Mouse (Mus musculus): ENCODE results near the gene Ano6. TPM values are rescaled to one million over a fixed set of nuclear protein-coding genes. Genes with fewer than 3 reads are reported as not detected.

Gene Ano6
- total RNA-seq, 2 experiments from 2014 or later = 39.0 to 46.7 TPM

GRCm38 (mm10) chr15:95920047-95920446 is 129.4 kb downstream of the Ano6 start:
- no peak for ATAC-seq (ENCODE audit: poor library complexity, severe bottlenecking)

- ATAC-seq (ENCODE audit: poor library complexity, severe bottlenecking) = no peak
These were observed 130.4 kb downstream of the Ano6 start for GRCm38 (mm10) chr15:95921072-95921471.

GRCm38 (mm10) chr15:95921639-95922038 is 131.0 kb downstream of the Ano6 start:
- ATAC-seq (ENCODE audit: poor library complexity, severe bottlenecking) = no peak

GRCm38 (mm10) chr15:95922558-95922957 is 131.9 kb downstream of the Ano6 start:
- no peak for ATAC-seq (ENCODE audit: poor library complexity, severe bottlenecking)

- ATAC-seq (ENCODE audit: poor library complexity, severe bottlenecking) = peak; percentile 70
These were observed 134.8 kb downstream of the Ano6 start for GRCm38 (mm10) chr15:95925334-95925986.

GRCm38 (mm10) chr15:95929087-95929486 is 138.4 kb downstream of the Ano6 start:
- no peak for ATAC-seq (ENCODE audit: poor library complexity, severe bottlenecking)

- ATAC-seq (ENCODE audit: poor library complexity, severe bottlenecking) = no peak
These were observed 140.6 kb downstream of the Ano6 start for GRCm38 (mm10) chr15:95931013-95931775.

GRCm38 (mm10) chr15:95932358-95932757 is 141.7 kb downstream of the Ano6 start:
- ATAC-seq (ENCODE audit: poor library complexity, severe bottlenecking) = no peak

GRCm38 (mm10) chr15:95935141-95935540 is 144.5 kb downstream of the Ano6 start:
- ATAC-seq (ENCODE audit: poor library complexity, severe bottlenecking) = no peak

- ATAC-seq (ENCODE audit: poor library complexity, severe bottlenecking) = peak; percentile 68
These were observed 152.8 kb downstream of the Ano6 start for GRCm38 (mm10) chr15:95943470-95943869.

GRCm38 (mm10) chr15:95944299-95944698 is 153.7 kb downstream of the Ano6 start:
- no peak for ATAC-seq (ENCODE audit: poor library complexity, severe bottlenecking)

GRCm38 (mm10) chr15:95945951-95946708 is 155.5 kb downstream of the Ano6 start:
- ATAC-seq (ENCODE audit: poor library complexity, severe bottlenecking) = peak; percentile 23; the same call in 1 of the 2 replicates

GRCm38 (mm10) chr15:95948411-95948810 is 157.8 kb downstream of the Ano6 start:
- ATAC-seq (ENCODE audit: poor library complexity, severe bottlenecking) = no peak

GRCm38 (mm10) chr15:95949336-95949735 is 158.7 kb downstream of the Ano6 start:
- ATAC-seq (ENCODE audit: poor library complexity, severe bottlenecking) = no peak

- ATAC-seq (ENCODE audit: poor library complexity, severe bottlenecking) = peak; percentile 31; the same call in 1 of the 2 replicates
These were observed 160.9 kb downstream of the Ano6 start for GRCm38 (mm10) chr15:95951497-95951896.

GRCm38 (mm10) chr15:95956692-95957091 is 166.0 kb downstream of the Ano6 start:
- peak; percentile 43; the same call in 1 of the 2 replicates for ATAC-seq (ENCODE audit: poor library complexity, severe bottlenecking)

- ATAC-seq (ENCODE audit: poor library complexity, severe bottlenecking) = peak; percentile 60
These were observed 171.9 kb downstream of the Ano6 start for GRCm38 (mm10) chr15:95962411-95963123.

- ATAC-seq (ENCODE audit: poor library complexity, severe bottlenecking) = peak; percentile 90
These were observed 172.5 kb downstream of the Ano6 start for GRCm38 (mm10) chr15:95963124-95963482.

- ATAC-seq (ENCODE audit: poor library complexity, severe bottlenecking) = no peak
These were observed 173.0 kb downstream of the Ano6 start for GRCm38 (mm10) chr15:95963533-95964250.

- no peak for ATAC-seq (ENCODE audit: poor library complexity, severe bottlenecking)
These were observed 173.6 kb downstream of the Ano6 start for GRCm38 (mm10) chr15:95964251-95964561.

All from megakaryocyte, adult 5-6 weeks (primary cell).